Mouse (Mus musculus): ENCODE data around the gene Olfr1425. TPM values are rescaled to one million over a fixed set of nuclear protein-coding genes. Genes with fewer than 3 reads are reported as not detected.
"Not testable (repeated sequence)": the region's sequence is repeated elsewhere in the genome, so short reads cannot be mapped to it uniquely, and the experiment has no call there.

Olfr1425 gene
- not detected in 2 replicates for polyA plus RNA-seq (2012; rRNA removed)

DNA sequence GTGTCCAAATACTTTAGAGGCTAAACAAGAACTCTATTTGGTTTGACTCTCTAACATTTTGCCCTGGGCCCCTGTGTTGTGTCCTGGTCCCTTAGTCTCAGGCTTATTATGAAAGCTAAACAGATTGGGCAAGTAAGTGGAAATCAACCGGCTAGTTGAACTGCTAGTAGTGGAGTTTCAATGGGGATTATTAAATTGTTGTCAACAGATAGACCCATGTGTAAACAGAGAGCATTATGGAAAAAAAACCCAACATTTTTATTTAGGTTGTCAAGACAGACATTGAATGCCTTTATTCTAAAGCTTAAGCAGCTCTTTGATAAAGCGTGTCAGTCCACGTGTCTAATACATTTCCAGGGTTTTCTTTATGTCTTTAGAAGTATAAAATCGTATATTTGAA, at the start of gene Olfr1425:
TSS of gene Olfr1425 (minus strand) at position 101 of the 400 bp plus-strand sequence.
- WGBS: 77% methylated on average over 4 of the region's 4 CpGs
- not testable (repeated sequence) for H3K4me1 ChIP-seq (ENCODE audit: control insufficient read depth, insufficient read depth, low read length); H3K27ac ChIP-seq (ENCODE audit: insufficient read depth, low read length); H3K27me3 ChIP-seq (ENCODE audit: control insufficient read depth, insufficient read depth, low read length); H3K4me3 ChIP-seq (replicated peaks; ENCODE audit: insufficient read depth, low read depth, low read length); DNase-seq

GRCm38 (mm10) chr19:12123103-12123502, 45.6 kb upstream of the Olfr1425 start, which contains the start of gene Olfr76:
Olfr76 (minus strand) TSS chr19:12123203.
- Histone ChIP-seq H3K4me3 (replicated peaks; ENCODE audit: insufficient read depth, low read depth, low read length) (no peak within 1 kb of the TSS), H3K27ac (ENCODE audit: insufficient read depth, low read length) (no peak within 1 kb of the TSS), H3K27me3 (ENCODE audit: control insufficient read depth, insufficient read depth, low read length) (no peaks in the 10 kb centered on the region), H3K4me1 (ENCODE audit: control insufficient read depth, insufficient read depth, low read length) (no peaks in the 10 kb centered on the region)
- TF ChIP-seq CTCF (IDR thresholded peaks at IDR 0.05; ENCODE audit: borderline replicate concordance, insufficient read depth, low read depth, low read length): no peak
- no peak for TF ChIP-seq POLR2A (IDR thresholded peaks at IDR 0.05; ENCODE audit: borderline replicate concordance, insufficient read depth, low read length)
- WGBS: 69% methylated on average over 3 of the region's 3 CpGs
- no peak for DNase-seq

GRCm38 (mm10) chr19:12116464-12116863, 38.9 kb upstream of the Olfr1425 start:
- Histone ChIP-seq H3K27me3 (ENCODE audit: control insufficient read depth, insufficient read depth, low read length) (no peaks in the 10 kb centered on the region), H3K27ac (ENCODE audit: insufficient read depth, low read length) (no peak overlapping the region), H3K4me1 (ENCODE audit: control insufficient read depth, insufficient read depth, low read length) (no peaks in the 10 kb centered on the region), H3K4me3 (replicated peaks; ENCODE audit: insufficient read depth, low read depth, low read length) (no peak overlapping the region)
- TF ChIP-seq CTCF (IDR thresholded peaks at IDR 0.05; ENCODE audit: borderline replicate concordance, insufficient read depth, low read depth, low read length) (no peak), POLR2A (IDR thresholded peaks at IDR 0.05; ENCODE audit: borderline replicate concordance, insufficient read depth, low read length) (no peak)
- no peak for DNase-seq
- 88% methylated on average over 3 of the region's 3 CpGs for WGBS

- no peak for DNase-seq
- 69% methylated on average over 1 of the region's 1 CpGs for WGBS
- Histone ChIP-seq H3K27ac (ENCODE audit: insufficient read depth, low read length) (no peak within 1 kb of the TSS), H3K4me3 (replicated peaks; ENCODE audit: insufficient read depth, low read depth, low read length) (no peak within 1 kb of the TSS), H3K4me1 (ENCODE audit: control insufficient read depth, insufficient read depth, low read length) (no peaks in the 10 kb centered on the region), H3K27me3 (ENCODE audit: control insufficient read depth, insufficient read depth, low read length) (no peaks in the 10 kb centered on the region)
- no peak for TF ChIP-seq POLR2A (IDR thresholded peaks at IDR 0.05; ENCODE audit: borderline replicate concordance, insufficient read depth, low read length)
Measured at GRCm38 (mm10) chr19:12115797-12116196, 38.3 kb upstream of the Olfr1425 start, which contains the start of gene Olfr1428. Olfr1428 (minus strand) TSS chr19:12115897.

DNA sequence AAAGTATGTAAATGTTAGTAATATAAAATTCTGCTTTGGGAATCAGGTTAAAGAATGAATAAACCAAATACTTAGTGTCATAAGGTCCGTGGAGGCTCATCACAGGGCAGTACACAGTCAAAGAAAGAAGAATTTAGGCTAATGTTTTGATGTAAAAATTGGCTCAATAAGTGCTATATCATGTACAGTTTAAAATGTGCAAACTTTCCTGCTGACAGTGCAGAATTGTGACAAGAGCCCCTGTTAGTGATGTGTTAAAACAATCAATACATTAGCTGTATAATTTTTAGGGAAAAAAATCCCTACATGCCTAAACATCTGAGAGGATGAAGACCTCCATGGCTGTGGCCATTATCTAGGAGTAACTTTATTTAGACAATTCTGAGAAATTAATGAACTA, 36.3 kb upstream of the Olfr1425 start:
- Histone ChIP-seq H3K4me1 (ENCODE audit: control insufficient read depth, insufficient read depth, low read length) (no peaks in the 10 kb centered on the region), H3K4me3 (replicated peaks; ENCODE audit: insufficient read depth, low read depth, low read length) (no peak overlapping the region), H3K27me3 (ENCODE audit: control insufficient read depth, insufficient read depth, low read length) (no peaks in the 10 kb centered on the region), H3K27ac (ENCODE audit: insufficient read depth, low read length) (no peak overlapping the region)
- no peak for DNase-seq
- TF ChIP-seq POLR2A (IDR thresholded peaks at IDR 0.05; ENCODE audit: borderline replicate concordance, insufficient read depth, low read length) (no peak), CTCF (IDR thresholded peaks at IDR 0.05; ENCODE audit: borderline replicate concordance, insufficient read depth, low read depth, low read length) (no peak)
- WGBS: 55% methylated on average over 1 of the region's 1 CpGs

- DNase-seq: no peak
- H3K4me1 ChIP-seq (ENCODE audit: control insufficient read depth, insufficient read depth, low read length): no peaks in the 10 kb centered on the region
- WGBS: 49% methylated on average over 1 of the region's 1 CpGs
- H3K27ac ChIP-seq (ENCODE audit: insufficient read depth, low read length): no peak overlapping the region
- no peaks in the 10 kb centered on the region for H3K27me3 ChIP-seq (ENCODE audit: control insufficient read depth, insufficient read depth, low read length)
- no peak overlapping the region for H3K4me3 ChIP-seq (replicated peaks; ENCODE audit: insufficient read depth, low read depth, low read length)
- TF ChIP-seq POLR2A (IDR thresholded peaks at IDR 0.05; ENCODE audit: borderline replicate concordance, insufficient read depth, low read length) (no peak), CTCF (IDR thresholded peaks at IDR 0.05; ENCODE audit: borderline replicate concordance, insufficient read depth, low read depth, low read length) (no peak)
Measured at GRCm38 (mm10) chr19:12104541-12104940, 27.0 kb upstream of the Olfr1425 start.

- no peak for DNase-seq
- H3K4me1 ChIP-seq (ENCODE audit: control insufficient read depth, insufficient read depth, low read length): no peaks in the 10 kb centered on the region
- 91% methylated on average over 2 of the region's 2 CpGs for WGBS
- H3K27me3 ChIP-seq (ENCODE audit: control insufficient read depth, insufficient read depth, low read length): no peaks in the 10 kb centered on the region
- H3K27ac ChIP-seq (ENCODE audit: insufficient read depth, low read length): no peak within 1 kb of the TSS
- TF ChIP-seq POLR2A (IDR thresholded peaks at IDR 0.05; ENCODE audit: borderline replicate concordance, insufficient read depth, low read length) (no peak), CTCF (IDR thresholded peaks at IDR 0.05; ENCODE audit: borderline replicate concordance, insufficient read depth, low read depth, low read length) (no peak)
- H3K4me3 ChIP-seq (replicated peaks; ENCODE audit: insufficient read depth, low read depth, low read length): no peak within 1 kb of the TSS
Measured at GRCm38 (mm10) chr19:12103234-12103633, 25.7 kb upstream of the Olfr1425 start, which contains the start of gene Olfr1427. Olfr1427 (minus strand) TSS chr19:12103334.

GRCm38 (mm10) chr19:12091913-12092312, 14.4 kb upstream of the Olfr1425 start, which contains the start of gene Olfr1426:
Olfr1426 (minus strand) TSS chr19:12092013.
- Histone ChIP-seq H3K4me1 (ENCODE audit: control insufficient read depth, insufficient read depth, low read length) (no peaks in the 10 kb centered on the region), H3K27ac (ENCODE audit: insufficient read depth, low read length) (no peak within 1 kb of the TSS), H3K27me3 (ENCODE audit: control insufficient read depth, insufficient read depth, low read length) (no peaks in the 10 kb centered on the region), H3K4me3 (replicated peaks; ENCODE audit: insufficient read depth, low read depth, low read length) (no peak within 1 kb of the TSS)
- no peak for DNase-seq
- 81% methylated on average over 1 of the region's 1 CpGs for WGBS
- TF ChIP-seq POLR2A (IDR thresholded peaks at IDR 0.05; ENCODE audit: borderline replicate concordance, insufficient read depth, low read length) (no peak), CTCF (IDR thresholded peaks at IDR 0.05; ENCODE audit: borderline replicate concordance, insufficient read depth, low read depth, low read length) (no peak)

- WGBS: 83% methylated on average over 1 of the region's 1 CpGs
- not testable (repeated sequence) for DNase-seq; H3K27ac ChIP-seq (ENCODE audit: insufficient read depth, low read length); H3K27me3 ChIP-seq (ENCODE audit: control insufficient read depth, insufficient read depth, low read length); H3K4me3 ChIP-seq (replicated peaks; ENCODE audit: insufficient read depth, low read depth, low read length); H3K4me1 ChIP-seq (ENCODE audit: control insufficient read depth, insufficient read depth, low read length)
Measured at GRCm38 (mm10) chr19:12069546-12069945, 8.0 kb downstream of the Olfr1425 start.

DNA sequence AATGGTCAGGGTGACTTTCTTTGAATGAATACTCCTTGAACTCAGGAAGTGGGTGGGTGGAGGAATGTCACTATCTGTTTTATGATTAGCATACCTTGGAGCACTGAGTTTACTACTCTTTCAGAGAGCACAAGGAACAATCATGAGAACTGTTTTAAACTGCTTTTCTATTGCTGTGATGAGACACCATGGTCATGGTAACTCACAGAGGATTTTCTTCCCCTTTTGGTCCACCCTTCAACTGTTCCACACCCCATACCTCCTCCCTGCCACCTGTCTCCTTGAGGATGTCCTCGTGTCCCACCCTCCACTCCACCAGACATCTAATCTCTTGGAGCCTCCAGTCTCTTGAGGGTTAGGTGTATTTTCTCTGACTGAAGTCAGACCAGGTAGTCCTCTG, 9.7 kb downstream of the Olfr1425 start:
- H3K4me3 ChIP-seq (replicated peaks; ENCODE audit: insufficient read depth, low read depth, low read length); H3K27ac ChIP-seq (ENCODE audit: insufficient read depth, low read length); H3K4me1 ChIP-seq (ENCODE audit: control insufficient read depth, insufficient read depth, low read length); DNase-seq; H3K27me3 ChIP-seq (ENCODE audit: control insufficient read depth, insufficient read depth, low read length): not testable (repeated sequence)
- 52% methylated on average over 1 of the region's 1 CpGs for WGBS

DNA sequence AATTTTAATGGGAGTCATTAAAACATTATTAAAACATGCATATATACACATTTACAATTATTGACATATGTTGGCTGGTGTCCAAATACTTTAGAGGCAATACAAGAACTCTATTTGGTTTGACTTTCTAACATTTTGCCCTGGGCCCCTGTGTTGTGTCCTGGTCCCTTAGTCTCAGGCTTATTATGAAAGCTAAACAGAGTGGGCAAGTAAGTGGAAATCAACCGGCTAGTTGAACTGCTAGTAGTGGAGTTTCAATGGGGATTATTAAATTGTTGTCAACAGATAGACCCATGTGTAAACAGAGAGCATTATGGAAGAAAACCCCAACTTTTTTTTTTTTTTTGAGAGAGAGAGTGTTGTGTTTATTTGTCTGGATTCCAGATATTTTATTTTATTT, 14.9 kb downstream of the Olfr1425 start, which contains the start of gene Olfr1424:
TSS of gene Olfr1424 (minus strand) at position 101 of the 400 bp plus-strand sequence.
- not testable (repeated sequence) for H3K4me3 ChIP-seq (replicated peaks; ENCODE audit: insufficient read depth, low read depth, low read length); H3K27me3 ChIP-seq (ENCODE audit: control insufficient read depth, insufficient read depth, low read length); H3K4me1 ChIP-seq (ENCODE audit: control insufficient read depth, insufficient read depth, low read length); DNase-seq; H3K27ac ChIP-seq (ENCODE audit: insufficient read depth, low read length)
- WGBS: 95% methylated on average over 1 of the region's 1 CpGs
